Comparison of ENCODE assay signal across 10 mouse cellular contexts in the genomic region with DNA sequence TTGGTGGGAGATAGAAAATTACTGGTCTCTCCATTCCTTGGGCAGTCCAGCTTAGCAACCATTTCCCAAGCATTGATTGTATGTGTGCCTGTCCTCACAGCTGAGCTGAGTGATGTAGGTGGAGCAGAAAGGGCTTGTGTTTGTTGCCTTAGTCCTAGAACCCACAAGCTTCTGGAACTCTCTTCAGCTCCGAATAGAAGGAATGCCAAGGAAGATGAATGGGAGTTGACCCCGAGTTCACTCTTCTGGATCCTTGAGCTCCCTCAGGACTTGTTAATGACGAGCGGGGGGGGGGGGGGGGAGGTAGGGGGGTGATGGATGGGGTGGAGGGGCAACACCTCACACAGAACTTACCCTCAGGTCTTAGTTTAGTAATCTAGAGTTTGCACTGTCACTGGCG. TPM values are rescaled to one million over a fixed set of nuclear protein-coding genes. Genes with fewer than 3 reads are reported as not detected.
DNase-seq lines count a peak whose midpoint lies in the region; ATAC-seq lines count a peak whose summit lies in the region.
"Had no signal": no experiment of that assay in that cellular context is flagged by ENCODE, and none has a peak within 500 bp of the region (broad histone marks: within the 10 kb centered on the region; RNA-seq: fewer than 3 reads in every experiment).

No protein-coding gene starts in this region.

- peak overlapping the region; percentile 72 for H3K27ac ChIP-seq in heart, embryonic 13.5 days (replicated peaks)
- peak overlapping the region; percentile 62; the same call in 1 of the 2 replicates for H3K27ac ChIP-seq in lung, embryonic 15.5 days
- peak overlapping the region; percentile 56 for H3K27ac ChIP-seq in embryonic facial prominence, embryonic 14.5 days (replicated peaks; ENCODE audit: low read depth, low read length)
- H3K27ac ChIP-seq in limb, embryonic 13.5 days, result peak overlapping the region; percentile 95

- H3K27me3 ChIP-seq in heart, embryonic 13.5 days (replicated peaks), result no peaks in the 10 kb centered on the region
- H3K27me3 ChIP-seq in lung, embryonic 15.5 days, result no peaks in the 10 kb centered on the region
- H3K27me3 ChIP-seq in embryonic facial prominence, embryonic 14.5 days (replicated peaks; ENCODE audit: control insufficient read depth, insufficient read depth, low read length), result no peaks in the 10 kb centered on the region
- no peaks in the 10 kb centered on the region for H3K27me3 ChIP-seq in limb, embryonic 13.5 days

- H3K9ac ChIP-seq in heart, embryonic 13.5 days, result peak overlapping the region; percentile 52; the same call in 1 of the 2 replicates
- H3K9ac ChIP-seq in lung, embryonic 15.5 days, result no peak overlapping the region
- H3K9ac ChIP-seq in embryonic facial prominence, embryonic 14.5 days (ENCODE audit: low read depth, low read length), result no peak overlapping the region
- H3K9ac ChIP-seq in limb, embryonic 13.5 days, result no peak overlapping the region

- no peaks in the 10 kb centered on the region for H3K9me3 ChIP-seq in heart, embryonic 13.5 days
- H3K9me3 ChIP-seq in lung, embryonic 15.5 days, result no peaks in the 10 kb centered on the region
- no peaks in the 10 kb centered on the region for H3K9me3 ChIP-seq in embryonic facial prominence, embryonic 14.5 days (ENCODE audit: control insufficient read depth, low read length)
- no peaks in the 10 kb centered on the region for H3K9me3 ChIP-seq in limb, embryonic 13.5 days

- ATAC-seq in heart, embryonic 13.5 days (ENCODE audit: extremely low read depth, insufficient number of reproducible peaks, low FRiP score, low TSS enrichment), result no peak
- no peak for ATAC-seq in lung, embryonic 15.5 days (ENCODE audit: borderline replicate concordance, extremely low read depth, low FRiP score, low TSS enrichment)
- ATAC-seq in embryonic facial prominence, embryonic 14.5 days (ENCODE audit: low read depth), result no peak
- ATAC-seq in limb, embryonic 13.5 days (ENCODE audit: low FRiP score, low read depth), result no peak

- no peak overlapping the region for H3K4me3 ChIP-seq in heart, embryonic 13.5 days
- H3K4me3 ChIP-seq in lung, embryonic 15.5 days, result no peak overlapping the region
- H3K4me3 ChIP-seq in embryonic facial prominence, embryonic 14.5 days (ENCODE audit: low read depth, low read length), result no peak overlapping the region
- no peak overlapping the region for H3K4me3 ChIP-seq in limb, embryonic 13.5 days

- H3K4me2 ChIP-seq in heart, embryonic 13.5 days, result no peak overlapping the region
- H3K4me2 ChIP-seq in lung, embryonic 15.5 days, result no peak overlapping the region
- H3K4me2 ChIP-seq in embryonic facial prominence, embryonic 14.5 days (ENCODE audit: low read depth, low read length), result no peak overlapping the region
- H3K4me2 ChIP-seq in limb, embryonic 13.5 days (replicated peaks), result peak overlapping the region; percentile 23; the same call in 1 of the 2 replicates

- WGBS in heart, embryonic 13.5 days, result 43% methylated on average over 5 of the region's 5 CpGs
- WGBS in lung, embryonic 15.5 days, result 37% methylated on average over 3 of the region's 5 CpGs
- 58% methylated on average over 3 of the region's 5 CpGs for WGBS in embryonic facial prominence, embryonic 14.5 days
- WGBS in limb, embryonic 13.5 days, result 44% methylated on average over 5 of the region's 5 CpGs

- no peak for DNase-seq in heart, adult 9 months (ENCODE audit: low spot score in 2 of 2)
- DNase-seq in lung, postnatal 10 days, result no peak
- DNase-seq in embryonic facial prominence, embryonic 14.5 days (ENCODE audit: low spot score), result no peak
- DNase-seq in right cerebral cortex, postnatal 36 days (ENCODE audit: low spot score in 2 of 2), result no peak
- DNase-seq: cerebellum, postnatal 36 days; left cerebral cortex, postnatal 4 days; right cerebral cortex, postnatal 25 days had no signal

- H3K36me3 ChIP-seq in heart, embryonic 13.5 days, result no peaks in the 10 kb centered on the region
- no peaks in the 10 kb centered on the region for H3K36me3 ChIP-seq in lung, embryonic 15.5 days
- H3K36me3 ChIP-seq in embryonic facial prominence, embryonic 14.5 days (ENCODE audit: control insufficient read depth, insufficient read depth, low read length), result no peaks in the 10 kb centered on the region
- no peaks in the 10 kb centered on the region for H3K36me3 ChIP-seq in limb, embryonic 13.5 days

- H3K4me1 ChIP-seq in heart, embryonic 13.5 days, result peaks cover 95% of the 10 kb centered on the region
- peaks cover 80% of the 10 kb centered on the region for H3K4me1 ChIP-seq in lung, embryonic 15.5 days
- H3K4me1 ChIP-seq in embryonic facial prominence, embryonic 14.5 days (ENCODE audit: control insufficient read depth, insufficient read depth, low read length), result peaks cover 81% of the 10 kb centered on the region
- H3K4me1 ChIP-seq in limb, embryonic 13.5 days, result peaks cover 94% of the 10 kb centered on the region

RNA-seq across cellular contexts. Expression of a gene that starts 25.9 kb away (rescaled TPM):
- polyA plus RNA-seq in heart, embryonic 13.5 days (2015; fragmentation: Nextera tagmentation; extraction: Ambion mirVana), result 11.9 and 12.1 TPM in 2 replicates
- 33.4 and 35.1 TPM in 2 replicates for polyA plus RNA-seq in lung, embryonic 15.5 days (2015; fragmentation: Nextera tagmentation; extraction: Ambion mirVana)
- polyA plus RNA-seq in embryonic facial prominence, embryonic 14.5 days (2014; fragmentation: Nextera tagmentation; extraction: Ambion mirVana), result 35.6 and 39.3 TPM in 2 replicates
- 39.9 and 43.5 TPM in 2 replicates for polyA plus RNA-seq in limb, embryonic 13.5 days (2015; fragmentation: Nextera tagmentation; extraction: Ambion mirVana)
